Mouse (Mus musculus): Measurements from ENCODE around the gene Tma16.

The Tma16 gene

GRCm38 (mm10) chr8:66486084-66486763, at the start of gene Tma16:
Tma16 (minus strand) TSS chr8:66486530.
- DNase-seq, result peak; percentile 83

GRCm38 (mm10) chr8:66520576-66520975, 34.2 kb upstream of the Tma16 start:
- no peak for DNase-seq

GRCm38 (mm10) chr8:66519149-66519548, 32.8 kb upstream of the Tma16 start:
- DNase-seq, result no peak

GRCm38 (mm10) chr8:66511537-66511936, 25.2 kb upstream of the Tma16 start, which contains the start of gene Tktl2:
Tktl2 (plus strand) TSS chr8:66511756.
- no peak for DNase-seq

- no peak for DNase-seq
Observed at GRCm38 (mm10) chr8:66503381-66503780, 17.1 kb upstream of the Tma16 start.

- peak; percentile 61 for DNase-seq
Observed at GRCm38 (mm10) chr8:66496998-66497577, 10.8 kb upstream of the Tma16 start.

GRCm38 (mm10) chr8:66495726-66496125, 9.4 kb upstream of the Tma16 start:
- peak; percentile 71 for DNase-seq

- no peak for DNase-seq
Observed at GRCm38 (mm10) chr8:66494496-66494895, 8.2 kb upstream of the Tma16 start.

- no peak for DNase-seq
Observed at GRCm38 (mm10) chr8:66490624-66491023, 4.3 kb upstream of the Tma16 start.

- DNase-seq, result no peak
Observed at GRCm38 (mm10) chr8:66488556-66488955, 2.2 kb upstream of the Tma16 start.

GRCm38 (mm10) chr8:66476880-66477279, 9.4 kb downstream of the Tma16 start:
- DNase-seq, result no peak

GRCm38 (mm10) chr8:66469821-66470220, 16.5 kb downstream of the Tma16 start:
- no peak for DNase-seq

GRCm38 (mm10) chr8:66457057-66457456, 29.3 kb downstream of the Tma16 start:
- DNase-seq, result no peak

GRCm38 (mm10) chr8:66450691-66451090, 35.6 kb downstream of the Tma16 start:
- DNase-seq, result peak; percentile 58

- DNase-seq, result no peak
Observed at GRCm38 (mm10) chr8:66445351-66445750, 41.0 kb downstream of the Tma16 start.

GRCm38 (mm10) chr8:66444141-66444540, 42.2 kb downstream of the Tma16 start:
- no peak for DNase-seq

GRCm38 (mm10) chr8:66442778-66443177, 43.6 kb downstream of the Tma16 start:
- DNase-seq, result peak; percentile 42

GRCm38 (mm10) chr8:66441123-66441522, 45.2 kb downstream of the Tma16 start:
- DNase-seq, result no peak

GRCm38 (mm10) chr8:66438468-66438867, 47.9 kb downstream of the Tma16 start:
- peak; percentile 53 for DNase-seq

GRCm38 (mm10) chr8:66437929-66438328, 48.4 kb downstream of the Tma16 start:
- DNase-seq, result no peak

GRCm38 (mm10) chr8:66436804-66437203, 49.5 kb downstream of the Tma16 start:
- no peak for DNase-seq

- DNase-seq, result no peak
Observed at GRCm38 (mm10) chr8:66433577-66433976, 52.8 kb downstream of the Tma16 start.

GRCm38 (mm10) chr8:66430639-66431038, 55.7 kb downstream of the Tma16 start:
- DNase-seq, result no peak

Measured in kidney, adult 9 months (tissue).